Mouse (Mus musculus): ENCODE measurements around the gene Zfp398. TPM values are rescaled to one million over a fixed set of nuclear protein-coding genes. Genes with fewer than 3 reads are reported as not detected.
A peak's percentile ranks its signal among the peaks of the same experiment; 100 is the strongest.

Gene Zfp398
- polyA plus RNA-seq (2014; fragmentation: Nextera tagmentation; extraction: Ambion mirVana): 5.6 and 5.8 TPM in 2 replicates

DNA sequence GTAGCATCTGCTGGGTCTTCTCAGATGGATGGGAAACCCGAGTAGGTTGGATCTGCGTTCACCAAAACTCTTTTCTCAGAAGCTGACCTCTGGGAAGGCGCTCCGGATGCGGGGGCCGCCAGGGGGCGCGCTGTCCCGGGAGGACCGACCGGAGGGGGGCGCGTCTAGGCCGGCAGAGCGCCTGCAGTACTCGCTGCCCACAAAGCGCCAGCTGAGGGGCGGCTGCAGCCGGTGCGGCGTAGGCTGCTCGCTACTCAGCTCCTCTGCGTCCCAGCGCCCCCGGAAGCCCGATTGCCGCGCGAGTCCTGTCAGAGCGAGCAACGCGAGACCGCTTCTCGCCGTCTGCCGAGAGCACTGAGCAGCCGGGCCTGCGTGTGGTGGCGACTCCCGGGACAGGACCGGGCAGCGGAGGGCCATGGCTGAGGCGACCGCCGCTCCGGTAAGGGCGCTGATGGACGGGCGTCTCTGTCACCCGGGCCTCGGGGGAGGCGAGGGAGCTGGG is at the start of gene Zfp398:
Zfp398 (plus strand) TSS at position 180 of the 502 bp plus-strand sequence.
- H3K27ac ChIP-seq (ENCODE audit: low read depth, low read length): peak within 1 kb of the TSS; percentile 54
- H3K27me3 ChIP-seq (replicated peaks; ENCODE audit: control insufficient read depth, insufficient read depth, low read length): no peaks in the 10 kb centered on the region
- peak within 1 kb of the TSS; percentile 92 for H3K4me2 ChIP-seq
- whole genome bisulfite sequencing: under 1% methylated on average over 51 of the region's 52 CpGs
- peak within 1 kb of the TSS; percentile 97 for H3K9ac ChIP-seq (ENCODE audit: low read depth, low read length)
- DNase-seq (ENCODE audit: low spot score) (peak; percentile 96), ATAC-seq (replicated peaks; ENCODE audit: low FRiP score) (peak; percentile 96)
- H3K4me3 ChIP-seq (ENCODE audit: low read depth, low read length): peak within 1 kb of the TSS; percentile 95
- H3K36me3 ChIP-seq (ENCODE audit: control insufficient read depth, insufficient read depth, low read length): no peaks in the 10 kb centered on the region
- H3K4me1 ChIP-seq (replicated peaks; ENCODE audit: control insufficient read depth, insufficient read depth, low read length): peaks cover 23% of the 10 kb centered on the region
- no peaks in the 10 kb centered on the region for H3K9me3 ChIP-seq (ENCODE audit: control insufficient read depth, low read length)

DNA sequence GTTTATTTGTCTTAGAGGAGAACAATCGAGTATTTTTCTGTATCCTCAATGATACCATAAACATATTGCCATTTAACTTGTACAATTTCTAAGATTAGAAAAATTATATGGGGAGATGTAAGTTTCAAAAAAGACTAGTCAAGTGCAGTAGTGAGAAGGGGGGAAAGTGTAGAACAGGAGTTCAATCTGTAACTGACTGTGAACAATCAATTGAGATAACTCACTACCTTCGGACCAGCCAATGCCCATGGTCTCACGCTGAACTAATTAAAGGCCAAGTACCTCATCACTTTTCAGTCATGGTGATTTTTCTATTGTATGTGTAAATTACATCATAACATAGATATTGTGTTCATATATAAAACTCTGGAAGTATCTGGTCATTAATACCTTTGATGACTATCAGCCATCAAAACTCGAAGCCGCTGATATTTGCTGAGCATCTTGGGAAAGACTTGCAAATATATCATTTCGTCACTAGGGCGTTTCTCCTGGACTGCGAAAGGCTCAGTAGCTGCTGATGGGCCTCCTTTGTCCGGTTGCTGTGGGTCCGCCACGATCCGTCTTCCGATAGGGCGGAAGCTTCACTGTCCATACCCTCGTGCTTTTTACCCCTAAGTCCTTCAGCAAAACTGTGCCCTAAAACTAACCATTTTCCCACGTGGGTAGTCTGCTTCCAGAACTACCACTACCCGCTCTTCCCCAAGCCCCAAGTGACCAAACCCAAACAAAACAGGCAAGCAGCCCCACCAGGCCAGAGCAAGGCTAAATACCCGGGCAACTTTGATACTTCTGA is 47.3 kb upstream of the Zfp398 start:
- Histone ChIP-seq H3K27me3 (replicated peaks; ENCODE audit: control insufficient read depth, insufficient read depth, low read length) (no peaks in the 10 kb centered on the region), H3K4me2 (peak overlapping the region; percentile 59), H3K27ac (ENCODE audit: low read depth, low read length) (peak overlapping the region; percentile 57), H3K4me1 (replicated peaks; ENCODE audit: control insufficient read depth, insufficient read depth, low read length) (no peaks in the 10 kb centered on the region), H3K36me3 (ENCODE audit: control insufficient read depth, insufficient read depth, low read length) (no peaks in the 10 kb centered on the region), H3K9ac (ENCODE audit: low read depth, low read length) (peak overlapping the region; percentile 63), H3K9me3 (ENCODE audit: control insufficient read depth, low read length) (no peaks in the 10 kb centered on the region), H3K4me3 (ENCODE audit: low read depth, low read length) (peak overlapping the region; percentile 47)
- peak; percentile 89 for ATAC-seq (replicated peaks; ENCODE audit: low FRiP score)
- peak; percentile 74 for DNase-seq (ENCODE audit: low spot score)
- WGBS: under 1% methylated on average over 18 of the region's 18 CpGs

DNA sequence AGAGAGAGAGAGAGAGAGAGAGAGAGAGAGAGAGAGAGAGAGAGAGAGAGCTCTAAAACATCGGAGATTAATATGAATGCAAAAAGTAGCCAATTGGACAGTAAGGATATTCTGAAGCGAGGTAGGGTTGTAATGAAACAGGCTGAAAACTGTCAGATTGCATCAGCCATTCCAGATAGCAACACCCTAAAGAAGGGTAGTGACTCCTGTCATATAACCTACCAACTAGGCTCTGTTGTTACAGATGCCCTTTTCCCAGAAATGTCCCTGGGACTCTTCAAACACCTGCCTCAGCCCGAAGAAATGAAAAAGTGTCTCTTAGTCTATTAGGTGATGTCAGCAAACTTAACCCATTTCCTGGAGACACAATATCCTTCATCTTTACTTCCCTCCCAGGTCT is 46.6 kb upstream of the Zfp398 start:
- Histone ChIP-seq H3K4me2 (peak overlapping the region; percentile 59), H3K9me3 (ENCODE audit: control insufficient read depth, low read length) (no peaks in the 10 kb centered on the region), H3K4me1 (replicated peaks; ENCODE audit: control insufficient read depth, insufficient read depth, low read length) (no peaks in the 10 kb centered on the region), H3K27me3 (replicated peaks; ENCODE audit: control insufficient read depth, insufficient read depth, low read length) (no peaks in the 10 kb centered on the region), H3K9ac (ENCODE audit: low read depth, low read length) (peak overlapping the region; percentile 63), H3K36me3 (ENCODE audit: control insufficient read depth, insufficient read depth, low read length) (no peaks in the 10 kb centered on the region), H3K27ac (ENCODE audit: low read depth, low read length) (peak overlapping the region; percentile 57), H3K4me3 (ENCODE audit: low read depth, low read length) (peak overlapping the region; percentile 47)
- WGBS: 43% methylated on average over 3 of the region's 3 CpGs
- 0 out of 2 replicates have a peak, but pooled peaks have one; percentile 27 for ATAC-seq (replicated peaks; ENCODE audit: low FRiP score)
- no peak for DNase-seq (ENCODE audit: low spot score)

GRCm38 (mm10) chr6:47790745-47791144 is 44.7 kb upstream of the Zfp398 start:
- Histone ChIP-seq H3K9me3 (ENCODE audit: control insufficient read depth, low read length) (no peaks in the 10 kb centered on the region), H3K4me3 (ENCODE audit: low read depth, low read length) (no peak overlapping the region), H3K4me1 (replicated peaks; ENCODE audit: control insufficient read depth, insufficient read depth, low read length) (no peaks in the 10 kb centered on the region), H3K27me3 (replicated peaks; ENCODE audit: control insufficient read depth, insufficient read depth, low read length) (no peaks in the 10 kb centered on the region), H3K4me2 (no peak overlapping the region), H3K9ac (ENCODE audit: low read depth, low read length) (no peak overlapping the region), H3K36me3 (ENCODE audit: control insufficient read depth, insufficient read depth, low read length) (peaks cover 1% of the 10 kb centered on the region; the same call in 1 of the 2 replicates), H3K27ac (ENCODE audit: low read depth, low read length) (no peak overlapping the region)
- ATAC-seq (replicated peaks; ENCODE audit: low FRiP score): no peak
- WGBS: 24% methylated on average over 2 of the region's 2 CpGs
- DNase-seq (ENCODE audit: low spot score): no peak

GRCm38 (mm10) chr6:47792533-47792932 is 42.9 kb upstream of the Zfp398 start:
- no peak for ATAC-seq (replicated peaks; ENCODE audit: low FRiP score)

GRCm38 (mm10) chr6:47793284-47793683 is 42.2 kb upstream of the Zfp398 start:
- ATAC-seq (replicated peaks; ENCODE audit: low FRiP score) (no peak), DNase-seq (ENCODE audit: low spot score) (no peak)
- H3K4me1 ChIP-seq (replicated peaks; ENCODE audit: control insufficient read depth, insufficient read depth, low read length): no peaks in the 10 kb centered on the region
- H3K9ac ChIP-seq (ENCODE audit: low read depth, low read length): no peak overlapping the region
- no peaks in the 10 kb centered on the region for H3K9me3 ChIP-seq (ENCODE audit: control insufficient read depth, low read length)
- 74% methylated on average over 5 of the region's 5 CpGs for WGBS
- no peak overlapping the region for H3K27ac ChIP-seq (ENCODE audit: low read depth, low read length)
- peaks cover 19% of the 10 kb centered on the region for H3K36me3 ChIP-seq (ENCODE audit: control insufficient read depth, insufficient read depth, low read length)
- H3K4me2 ChIP-seq: no peak overlapping the region
- H3K27me3 ChIP-seq (replicated peaks; ENCODE audit: control insufficient read depth, insufficient read depth, low read length): no peaks in the 10 kb centered on the region
- no peak overlapping the region for H3K4me3 ChIP-seq (ENCODE audit: low read depth, low read length)

More at GRCm38 (mm10) chr6:47792533-47792932, 42.9 kb upstream of the Zfp398 start:
- peaks cover 11% of the 10 kb centered on the region for H3K36me3 ChIP-seq (ENCODE audit: control insufficient read depth, insufficient read depth, low read length)
- H3K9me3 ChIP-seq (ENCODE audit: control insufficient read depth, low read length): no peaks in the 10 kb centered on the region
- DNase-seq (ENCODE audit: low spot score): no peak
- H3K4me1 ChIP-seq (replicated peaks; ENCODE audit: control insufficient read depth, insufficient read depth, low read length): no peaks in the 10 kb centered on the region
- H3K27me3 ChIP-seq (replicated peaks; ENCODE audit: control insufficient read depth, insufficient read depth, low read length): no peaks in the 10 kb centered on the region
- whole genome bisulfite sequencing: 88% methylated on average over 2 of the region's 2 CpGs
- H3K27ac ChIP-seq (ENCODE audit: low read depth, low read length): no peak overlapping the region
- H3K4me3 ChIP-seq (ENCODE audit: low read depth, low read length): no peak overlapping the region
- no peak overlapping the region for H3K9ac ChIP-seq (ENCODE audit: low read depth, low read length)
- no peak overlapping the region for H3K4me2 ChIP-seq

- DNase-seq (ENCODE audit: low spot score) (no peak), ATAC-seq (replicated peaks; ENCODE audit: low FRiP score) (no peak)
- H3K4me3 ChIP-seq (ENCODE audit: low read depth, low read length): no peak overlapping the region
- no peak overlapping the region for H3K9ac ChIP-seq (ENCODE audit: low read depth, low read length)
- no peaks in the 10 kb centered on the region for H3K4me1 ChIP-seq (replicated peaks; ENCODE audit: control insufficient read depth, insufficient read depth, low read length)
- H3K27me3 ChIP-seq (replicated peaks; ENCODE audit: control insufficient read depth, insufficient read depth, low read length): no peaks in the 10 kb centered on the region
- H3K4me2 ChIP-seq: no peak overlapping the region
- H3K27ac ChIP-seq (ENCODE audit: low read depth, low read length): no peak overlapping the region
- H3K9me3 ChIP-seq (ENCODE audit: control insufficient read depth, low read length): no peaks in the 10 kb centered on the region
- H3K36me3 ChIP-seq (ENCODE audit: control insufficient read depth, insufficient read depth, low read length): peaks cover 26% of the 10 kb centered on the region
- WGBS: 75% methylated on average over 10 of the region's 10 CpGs
Observed at GRCm38 (mm10) chr6:47794106-47794830, 41.2 kb upstream of the Zfp398 start.

DNA sequence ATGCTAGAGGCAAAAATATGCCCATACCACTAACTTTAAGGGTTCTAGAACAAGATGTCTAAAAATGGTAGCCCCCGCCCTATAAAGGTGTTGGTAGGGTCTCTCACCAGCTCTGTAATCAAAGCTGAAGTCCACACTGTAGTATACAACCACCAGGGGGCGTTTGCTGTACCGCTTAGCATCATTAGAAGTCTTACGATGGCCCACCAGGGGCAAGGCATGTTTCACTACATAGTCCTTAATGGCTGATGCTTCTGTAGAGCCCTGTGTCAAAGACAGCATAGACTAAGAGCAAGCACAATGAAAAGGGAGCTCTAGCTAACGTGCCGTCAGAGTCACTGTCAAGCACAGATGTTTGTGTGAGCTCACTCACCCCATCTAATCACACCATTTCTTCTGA is 36.4 kb upstream of the Zfp398 start:
- 55% methylated on average over 6 of the region's 6 CpGs for WGBS
- peaks cover 54% of the 10 kb centered on the region for H3K36me3 ChIP-seq (ENCODE audit: control insufficient read depth, insufficient read depth, low read length)
- H3K9ac ChIP-seq (ENCODE audit: low read depth, low read length): no peak overlapping the region
- no peak overlapping the region for H3K4me2 ChIP-seq
- H3K4me1 ChIP-seq (replicated peaks; ENCODE audit: control insufficient read depth, insufficient read depth, low read length): no peaks in the 10 kb centered on the region
- DNase-seq (ENCODE audit: low spot score) (peak; percentile 43), ATAC-seq (replicated peaks; ENCODE audit: low FRiP score) (peak; percentile 53; the same call in 1 of the 2 replicates)
- no peaks in the 10 kb centered on the region for H3K27me3 ChIP-seq (replicated peaks; ENCODE audit: control insufficient read depth, insufficient read depth, low read length)
- no peaks in the 10 kb centered on the region for H3K9me3 ChIP-seq (ENCODE audit: control insufficient read depth, low read length)
- H3K27ac ChIP-seq (ENCODE audit: low read depth, low read length): no peak overlapping the region
- no peak overlapping the region for H3K4me3 ChIP-seq (ENCODE audit: low read depth, low read length)
